Mouse (Mus musculus) megakaryocyte progenitor cell, adult 5-6 weeks (primary cell): ENCODE data around the gene Srrm3. TPM values are rescaled to one million over a fixed set of nuclear protein-coding genes. Genes with fewer than 3 reads are reported as not detected.

ENCODE experiments used
- ATAC-seq: replicated peaks from 2 replicates; pipeline ENCODE4 v1.8.0; 2016; ENCODE audit warnings: mild to moderate bottlenecking, moderate TSS enrichment, inconsistent platforms; ENCODE audit not compliant: poor library complexity
- total RNA-seq, 2 experiments: library from RNA; stranded (forward) in 1 of 2; stranded (reverse) in 1 of 2; fragments of 157-497, 149-512 nt in 1 of 2; fragments of 200-1000 nt in 1 of 2; gene quantifications; 2 replicates each; pipeline versions ENCODE4 v1.2.3 to v1.2.4; 2015 to 2017

Srrm3 gene
- total RNA-seq, 2 experiments from 2014 or later = not detected

DNA sequence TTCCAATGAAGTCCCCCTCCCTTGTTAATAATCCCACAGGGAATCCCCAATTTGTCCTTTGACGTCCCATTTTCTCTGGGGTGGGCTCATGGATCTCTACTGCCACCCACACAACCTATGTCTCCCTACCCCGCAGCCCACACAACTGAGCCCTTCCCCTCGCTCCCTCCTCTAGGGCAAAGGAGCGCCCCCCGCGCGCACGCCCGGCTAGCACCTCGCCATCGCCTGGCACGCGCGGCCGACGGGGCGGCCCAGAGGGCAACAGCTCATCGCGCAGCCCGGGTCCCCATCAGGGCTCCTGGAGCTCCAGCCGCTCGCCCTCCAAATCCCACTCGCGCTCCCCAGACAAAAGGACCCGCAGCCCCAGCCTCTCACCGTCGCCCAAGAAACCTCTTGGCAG lies 62.0 kb downstream of the Srrm3 start:
- no peak for ATAC-seq

DNA sequence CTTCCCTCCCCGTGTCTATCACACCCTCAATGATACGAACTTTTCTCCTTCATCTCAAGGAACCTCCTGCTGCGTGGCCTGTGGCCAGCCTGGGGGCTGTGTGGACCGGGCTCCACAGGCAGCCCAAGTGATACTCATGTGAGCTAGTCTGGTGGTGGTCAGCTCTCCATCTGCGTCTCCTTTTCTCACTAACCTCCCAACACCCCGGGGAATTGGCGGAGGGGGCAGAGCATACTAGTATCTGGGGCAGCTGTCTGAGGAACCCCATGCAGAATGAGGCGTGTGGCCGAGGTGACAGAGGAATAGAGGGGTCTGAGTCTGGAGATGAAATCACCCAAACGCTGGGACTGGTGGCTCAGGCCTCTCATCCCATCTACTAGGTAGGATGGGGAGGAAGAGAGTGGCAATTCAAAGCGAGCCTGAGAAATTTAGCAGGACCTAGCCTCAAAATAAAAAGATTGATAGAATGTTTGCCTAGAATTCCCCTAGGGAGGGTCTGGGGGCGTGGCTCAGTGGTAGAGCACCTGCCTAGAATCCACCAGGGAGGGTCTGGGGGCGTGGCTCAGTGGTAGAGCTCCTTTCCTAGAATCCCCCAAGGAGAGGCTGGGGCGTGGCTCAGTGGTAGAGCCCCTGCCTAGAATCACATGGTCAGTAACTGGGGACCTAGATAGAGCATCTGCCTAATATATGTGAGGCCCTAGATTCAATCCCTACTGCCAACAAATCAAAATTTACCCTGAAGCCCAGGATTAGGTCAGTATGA lies 63.2 kb downstream of the Srrm3 start:
- ATAC-seq = no peak

DNA sequence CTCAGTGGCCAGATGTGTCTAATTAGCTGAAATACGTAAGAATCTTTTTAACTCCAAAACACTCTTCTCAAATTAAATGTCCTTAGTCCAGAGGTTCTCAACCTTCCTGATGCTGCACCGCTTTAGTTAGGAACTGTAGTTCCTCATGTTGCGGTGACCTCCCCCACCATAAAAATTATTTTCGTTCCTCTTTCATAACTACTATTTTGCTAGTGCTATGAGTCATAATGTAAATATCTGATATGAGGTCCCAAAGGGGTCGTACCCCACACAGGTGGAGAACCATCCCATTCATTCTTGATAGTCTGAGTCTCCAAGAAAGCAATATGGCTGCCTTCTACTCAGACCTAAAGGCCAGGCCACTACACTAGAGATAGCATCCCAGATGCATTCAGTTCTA lies 63.8 kb downstream of the Srrm3 start:
- peak; percentile 20; the same call in 1 of the 2 replicates for ATAC-seq

DNA sequence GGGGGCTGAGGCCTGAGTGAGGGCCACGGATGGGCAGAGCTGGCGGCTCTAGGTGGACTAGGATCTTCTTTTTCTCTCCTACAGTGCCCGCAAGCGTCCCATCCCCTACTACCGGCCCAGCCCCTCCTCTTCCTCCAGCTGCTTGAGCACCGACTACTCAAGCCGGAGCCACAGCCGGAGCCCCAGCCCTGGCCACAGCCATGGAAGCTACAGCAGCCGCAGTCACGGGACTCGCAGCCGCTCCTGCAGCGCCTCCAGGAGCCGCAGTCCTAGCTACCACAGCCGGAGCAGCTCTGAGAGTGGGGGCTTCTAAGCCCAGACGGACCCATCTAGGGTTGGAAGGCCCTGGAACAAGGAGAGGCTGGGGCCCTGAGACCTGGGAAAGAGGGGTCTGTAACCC lies 66.3 kb downstream of the Srrm3 start:
- ATAC-seq = peak; percentile 30; the same call in 1 of the 2 replicates

DNA sequence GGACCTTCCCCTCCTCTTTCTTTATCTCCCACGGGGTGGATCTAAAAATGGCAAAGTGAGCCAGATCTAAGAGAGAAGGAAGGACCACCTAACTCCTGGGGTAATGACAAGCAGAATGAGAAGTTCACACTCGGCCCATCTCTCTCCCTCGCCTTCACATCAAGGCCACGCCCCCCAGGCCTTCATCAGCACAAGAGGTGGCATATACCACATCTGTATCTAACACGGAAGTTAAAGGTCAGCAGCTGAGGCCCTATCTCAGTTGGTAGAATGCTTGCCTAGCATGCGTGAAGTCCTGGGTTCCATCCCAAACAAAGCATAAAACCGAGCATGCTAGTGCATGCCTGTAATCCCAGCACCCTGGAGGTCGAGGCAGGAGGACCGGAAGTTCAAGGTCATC lies 67.1 kb downstream of the Srrm3 start:
- ATAC-seq = no peak

DNA sequence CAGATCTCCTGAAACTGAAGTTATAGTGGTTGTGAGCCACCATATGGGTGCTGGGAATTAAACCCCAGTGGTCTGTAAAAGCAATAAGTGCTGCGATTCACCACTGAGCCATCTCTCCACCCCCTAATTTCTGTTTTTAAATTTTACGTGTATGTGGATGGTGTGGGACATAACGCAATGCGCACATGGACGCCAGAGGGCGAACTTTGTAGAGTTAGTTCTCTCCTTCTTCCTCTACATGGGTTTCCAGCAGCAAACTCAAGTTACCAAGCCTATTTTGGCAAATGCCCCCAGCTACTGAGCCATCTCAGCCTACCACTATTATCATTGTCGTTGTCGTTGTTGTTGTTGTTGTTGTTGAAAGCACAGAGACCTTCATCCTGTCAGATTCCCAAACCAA lies 70.5 kb downstream of the Srrm3 start:
- ATAC-seq = peak; percentile 60

DNA sequence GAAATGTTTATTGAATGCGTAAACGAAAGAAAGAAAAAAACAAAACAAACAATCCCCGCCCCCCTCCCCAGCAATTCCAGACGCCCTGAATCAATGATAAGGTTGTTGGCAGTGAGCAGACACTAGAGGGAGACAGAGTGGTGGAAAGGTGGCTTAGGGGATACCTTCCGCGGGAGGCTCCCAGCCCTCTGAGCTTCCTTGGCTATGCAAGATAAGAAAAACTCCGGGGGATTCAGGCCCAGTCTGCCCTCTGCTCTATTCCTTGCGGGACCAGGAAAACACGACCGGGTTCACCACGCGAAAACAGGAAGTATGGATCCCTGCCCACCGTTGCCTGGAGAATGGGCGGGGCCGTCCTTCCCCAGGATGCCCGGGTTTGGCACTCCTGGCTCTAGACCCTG lies 71.1 kb downstream of the Srrm3 start:
- peak; percentile 73 for ATAC-seq

DNA sequence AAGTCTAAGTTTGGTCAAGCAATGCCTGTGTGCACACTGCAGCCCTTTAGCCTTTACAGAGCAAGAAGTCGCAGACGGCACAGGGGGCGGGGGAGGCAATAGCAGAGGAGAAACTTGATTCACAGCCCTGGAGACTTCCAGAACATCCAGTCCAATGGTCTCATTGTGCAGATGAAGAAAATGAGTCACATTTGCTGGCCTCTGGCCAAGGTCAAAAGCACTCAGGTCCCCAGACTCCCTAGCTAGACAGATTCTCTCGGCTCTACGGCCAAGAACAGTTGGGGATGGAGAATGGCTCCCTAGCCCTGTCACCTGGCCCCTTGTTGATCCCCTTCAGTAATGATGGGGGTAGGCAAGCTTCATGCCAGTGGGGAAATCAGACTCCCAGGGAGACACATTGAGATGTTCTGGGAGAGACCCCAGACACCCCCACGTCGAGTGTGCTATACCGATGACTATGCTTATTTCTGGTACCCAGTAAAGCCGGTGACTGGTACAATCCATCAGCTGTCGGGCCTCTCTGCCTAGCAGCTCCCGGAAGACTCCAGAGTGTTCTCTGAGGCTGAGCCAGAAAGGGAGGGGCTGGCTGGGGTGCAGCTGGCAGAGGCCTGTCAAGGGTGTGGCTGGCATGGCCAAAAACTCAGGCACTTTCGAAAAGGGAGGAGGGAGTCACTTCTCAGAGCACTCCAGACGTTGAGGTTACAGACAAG lies 72.9 kb downstream of the Srrm3 start:
- ATAC-seq = peak; percentile 93

DNA sequence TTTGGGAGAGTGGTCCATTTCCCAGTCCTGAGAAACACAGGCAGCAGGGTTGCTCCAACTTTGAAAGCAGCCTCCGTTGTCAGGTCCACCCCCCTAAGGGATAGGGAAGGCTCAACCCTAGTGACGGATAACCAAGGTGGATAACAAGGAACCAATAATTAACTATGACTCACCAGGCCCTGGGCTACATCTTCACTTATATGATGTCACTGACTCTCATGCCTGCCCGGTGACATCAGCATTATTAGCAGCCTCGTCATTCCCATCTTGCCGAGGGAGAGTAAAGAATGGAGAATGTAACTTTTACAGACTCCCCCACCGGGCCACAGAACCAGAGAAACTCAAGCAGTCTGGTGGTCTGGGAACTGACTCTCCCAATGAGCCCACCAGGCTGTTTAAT lies 78.0 kb downstream of the Srrm3 start:
- ATAC-seq = no peak

DNA sequence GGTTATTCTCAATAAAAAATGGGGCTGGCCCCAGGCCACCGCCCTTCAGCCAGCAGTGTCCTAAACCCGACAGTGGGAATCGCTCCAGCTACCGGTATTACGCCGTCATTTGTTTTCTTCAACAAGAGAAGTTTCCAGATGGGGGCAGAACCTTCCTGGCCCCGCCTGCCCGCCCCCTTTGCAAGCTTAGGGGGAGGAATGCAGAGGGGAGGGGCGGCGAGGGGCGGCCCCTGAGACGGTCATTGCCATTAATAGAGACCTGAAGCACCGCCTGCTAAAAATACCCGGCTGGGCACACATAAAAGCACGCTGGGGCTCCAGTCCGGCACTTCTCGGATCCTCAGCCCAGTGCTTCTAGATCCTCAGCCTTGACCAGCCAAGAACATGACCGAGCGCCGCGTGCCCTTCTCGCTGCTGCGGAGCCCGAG lies 81.0 kb downstream of the Srrm3 start, which contains the start of gene Hspb1:
Gene Hspb1, plus strand, starts transcription at position 245 of the 428 bp plus-strand sequence.
- peak; percentile 31 for ATAC-seq

DNA sequence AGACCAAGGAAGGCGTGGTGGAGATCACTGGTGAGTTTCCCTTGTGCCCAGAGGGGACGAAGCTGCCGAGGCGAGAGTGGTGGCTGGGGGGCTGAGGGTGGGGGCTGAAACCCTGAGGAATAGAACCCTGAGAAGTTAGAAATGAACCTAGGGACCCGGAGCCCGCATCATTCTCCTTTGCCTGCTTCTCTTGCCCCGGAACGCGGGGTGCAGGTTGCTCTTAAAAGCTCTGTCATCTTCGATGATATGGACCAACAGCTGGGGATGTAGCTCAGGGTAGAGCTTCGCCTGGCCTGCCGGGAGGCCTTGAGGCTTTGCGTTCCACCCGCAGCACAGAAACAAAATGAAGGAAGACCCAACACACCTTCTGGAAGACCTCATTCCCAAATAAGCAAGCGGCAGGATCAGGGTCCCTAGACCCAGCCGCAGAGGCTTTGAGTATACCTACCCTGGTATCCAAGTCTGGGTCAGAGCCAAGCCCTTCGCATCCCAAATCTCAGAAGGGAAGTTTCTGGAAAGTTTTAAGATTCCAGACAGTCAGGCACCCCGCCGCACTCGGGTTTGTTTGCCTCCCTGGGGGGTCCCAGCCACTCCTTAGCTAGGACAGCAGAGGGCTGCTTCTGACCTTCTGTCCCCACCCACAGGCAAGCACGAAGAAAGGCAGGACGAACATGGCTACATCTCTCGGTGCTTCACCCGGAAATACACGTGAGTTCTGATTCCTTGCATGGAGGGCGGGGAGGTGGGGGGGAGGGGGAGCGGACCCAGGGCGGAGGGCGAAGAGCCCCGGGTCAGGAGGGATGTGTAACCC lies 81.9 kb downstream of the Srrm3 start:
- ATAC-seq = no peak

DNA sequence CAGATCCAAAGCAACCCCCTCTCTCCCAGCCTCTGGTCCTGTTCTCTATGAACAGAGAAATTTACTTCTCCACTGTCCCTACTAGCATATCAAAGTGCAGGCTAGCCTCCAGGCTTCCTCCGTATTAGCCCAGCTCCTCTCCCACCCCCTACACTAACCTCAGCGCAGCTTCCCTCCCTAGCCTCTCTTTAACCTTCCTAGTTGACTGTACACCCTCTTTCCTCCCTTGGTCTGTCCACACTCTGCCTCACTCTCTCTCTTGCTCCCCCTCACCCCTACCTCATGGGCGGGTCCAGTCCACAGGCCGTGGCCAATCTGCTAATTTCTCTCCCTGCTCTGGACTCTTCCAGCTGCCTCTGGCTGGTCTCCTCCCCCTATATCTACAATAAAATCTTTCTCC lies 83.6 kb downstream of the Srrm3 start:
- no peak for ATAC-seq

DNA sequence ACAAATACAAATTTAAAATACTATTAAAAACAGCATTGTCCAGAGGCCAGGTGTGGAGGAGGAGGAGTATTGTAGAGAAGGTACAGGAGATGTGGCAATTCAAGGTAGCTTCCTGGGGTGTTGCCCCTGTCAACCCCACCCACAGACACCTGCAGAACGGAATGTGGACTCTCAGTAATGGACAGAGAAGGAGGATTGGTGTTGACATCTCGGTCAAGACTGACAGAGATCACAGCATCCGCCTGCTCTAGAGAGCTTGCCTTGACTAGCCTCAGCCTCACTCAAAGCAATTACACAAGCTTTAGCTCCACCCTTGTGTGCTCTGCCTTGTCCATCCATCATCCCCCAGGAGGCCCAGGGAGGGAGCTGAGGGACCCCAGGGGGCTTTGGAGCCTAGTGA lies 84.2 kb downstream of the Srrm3 start:
- ATAC-seq = no peak

DNA sequence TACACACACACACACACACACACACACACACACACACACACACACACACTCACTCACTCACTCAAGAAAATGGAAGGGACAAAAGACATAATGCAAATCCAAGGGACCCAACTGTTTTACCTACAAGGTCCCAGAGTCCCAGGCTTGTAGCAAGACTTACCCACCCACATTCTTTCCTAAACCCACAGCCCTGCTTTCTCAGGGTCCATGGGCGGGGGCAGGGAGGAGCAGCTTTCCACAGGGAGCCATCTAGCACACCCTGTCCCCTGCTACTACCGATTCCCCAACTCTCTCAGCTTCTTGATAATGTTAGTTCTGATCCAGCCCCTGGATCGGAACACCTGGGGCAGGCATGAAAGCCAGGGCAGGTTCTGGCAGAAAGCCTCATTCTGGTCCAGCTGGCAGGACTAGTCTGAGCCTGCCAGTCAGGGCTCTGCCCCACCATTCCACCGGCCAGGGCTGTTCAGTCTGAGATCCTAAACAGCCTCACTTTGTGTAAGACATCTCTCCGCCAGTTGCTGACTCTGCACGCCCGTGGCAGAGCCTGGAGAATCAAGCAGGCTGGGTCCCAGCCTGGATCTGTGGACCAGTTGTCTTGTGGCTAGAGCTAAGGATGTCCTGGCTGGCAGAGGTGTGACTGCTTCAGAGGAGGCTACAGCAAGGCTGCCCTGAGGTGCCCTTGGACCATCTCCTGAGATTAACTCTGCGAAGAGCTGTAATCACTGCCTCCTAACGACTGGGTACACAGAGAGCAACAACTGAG lies 86.1 kb downstream of the Srrm3 start:
- no peak for ATAC-seq

DNA sequence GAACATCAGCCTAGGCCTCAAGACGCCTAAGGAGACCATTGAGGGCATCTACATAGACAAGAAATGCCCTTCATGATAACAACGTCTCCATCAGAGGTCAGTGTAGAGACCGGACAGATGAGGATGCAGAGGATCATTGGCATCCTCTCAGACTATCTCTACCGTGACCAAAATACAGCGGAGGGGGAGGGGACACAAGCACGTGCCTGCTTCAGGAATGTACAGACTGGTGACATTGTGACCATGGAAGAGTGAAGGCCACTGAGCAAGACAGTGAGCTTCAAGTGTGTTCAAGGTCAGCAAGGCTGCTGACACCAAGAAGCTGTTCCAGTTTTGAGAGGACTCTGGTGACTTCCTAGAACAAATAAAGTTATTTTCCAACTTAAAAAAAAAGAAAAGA lies 88.3 kb downstream of the Srrm3 start:
- no peak for ATAC-seq

DNA sequence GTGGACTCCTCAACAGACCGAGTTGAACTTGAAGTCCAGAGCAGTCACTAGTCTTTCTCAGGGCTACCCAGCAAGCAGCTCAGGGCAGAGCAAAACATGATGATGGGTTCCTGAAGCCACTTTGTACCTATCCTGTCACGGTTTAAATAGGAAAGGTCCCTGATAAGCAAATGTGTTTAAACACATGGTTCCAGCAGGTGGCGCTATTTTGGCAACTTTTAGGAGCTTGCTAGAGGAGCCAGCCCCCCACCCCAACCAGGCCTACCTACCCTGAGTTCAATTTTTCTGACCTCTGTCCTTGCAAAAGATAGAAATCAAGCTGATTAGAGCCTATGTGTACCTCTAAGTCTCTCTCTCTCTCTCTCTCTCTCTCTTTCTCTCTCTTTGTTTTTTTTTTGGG lies 91.3 kb downstream of the Srrm3 start:
- ATAC-seq = peak; percentile 61

DNA sequence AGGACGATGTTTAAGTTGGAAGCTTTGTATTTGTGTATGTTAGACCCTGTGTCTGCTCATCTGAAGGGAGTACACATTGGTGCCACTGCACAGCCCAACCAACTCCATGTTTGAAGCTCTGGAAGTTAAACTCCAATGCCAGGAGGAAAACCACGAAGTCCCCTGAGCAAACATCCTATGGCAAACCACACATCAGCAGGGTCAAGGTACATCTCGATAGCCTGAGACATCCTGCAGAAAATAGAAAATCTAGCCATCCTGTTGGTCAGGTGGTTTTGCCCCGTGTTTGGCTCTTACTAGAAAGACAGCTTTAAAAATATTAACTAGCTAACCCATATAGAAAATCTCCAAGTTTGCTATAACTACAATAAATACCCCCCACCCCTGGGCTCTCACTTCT lies 92.3 kb downstream of the Srrm3 start:
- no peak for ATAC-seq

DNA sequence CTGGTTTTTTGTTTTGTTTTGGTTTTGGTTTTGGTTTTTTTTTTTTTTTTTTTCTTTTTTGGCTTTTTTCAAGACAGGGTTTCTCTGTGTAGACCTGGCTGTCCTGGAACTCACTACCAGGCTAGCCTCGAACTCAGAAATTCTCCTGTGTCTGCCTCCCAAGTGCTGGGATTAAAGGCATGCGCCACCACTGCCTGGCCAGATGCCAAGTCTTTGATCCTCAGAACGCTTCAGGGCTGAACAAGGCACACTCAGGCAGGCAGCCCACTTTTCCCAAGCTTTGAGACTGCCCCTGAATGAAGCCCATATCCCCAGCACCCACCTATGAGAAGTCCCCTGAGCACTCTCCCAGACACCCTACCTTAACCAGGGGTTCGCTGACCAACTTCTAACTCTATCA lies 93.1 kb downstream of the Srrm3 start:
- ATAC-seq = no peak

DNA sequence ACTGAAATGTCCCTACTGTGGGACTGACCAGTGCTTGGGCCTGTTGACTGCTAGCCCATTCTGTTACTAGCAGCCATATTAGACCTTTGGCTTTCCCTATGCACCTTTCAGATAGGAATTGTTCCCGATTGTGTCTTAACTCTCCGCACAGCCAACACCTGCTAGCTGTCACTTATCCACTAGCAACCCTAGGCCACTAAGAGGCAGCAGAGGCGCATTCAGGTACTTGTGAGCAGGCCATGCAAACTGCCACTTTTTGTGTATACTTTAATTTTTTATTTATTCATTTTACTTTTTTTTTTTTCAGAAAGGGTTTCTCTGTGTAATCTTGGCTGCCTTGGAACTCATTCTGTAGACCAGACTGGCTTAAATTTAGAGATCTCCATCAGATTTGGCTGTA lies 94.0 kb downstream of the Srrm3 start:
- ATAC-seq = no peak

DNA sequence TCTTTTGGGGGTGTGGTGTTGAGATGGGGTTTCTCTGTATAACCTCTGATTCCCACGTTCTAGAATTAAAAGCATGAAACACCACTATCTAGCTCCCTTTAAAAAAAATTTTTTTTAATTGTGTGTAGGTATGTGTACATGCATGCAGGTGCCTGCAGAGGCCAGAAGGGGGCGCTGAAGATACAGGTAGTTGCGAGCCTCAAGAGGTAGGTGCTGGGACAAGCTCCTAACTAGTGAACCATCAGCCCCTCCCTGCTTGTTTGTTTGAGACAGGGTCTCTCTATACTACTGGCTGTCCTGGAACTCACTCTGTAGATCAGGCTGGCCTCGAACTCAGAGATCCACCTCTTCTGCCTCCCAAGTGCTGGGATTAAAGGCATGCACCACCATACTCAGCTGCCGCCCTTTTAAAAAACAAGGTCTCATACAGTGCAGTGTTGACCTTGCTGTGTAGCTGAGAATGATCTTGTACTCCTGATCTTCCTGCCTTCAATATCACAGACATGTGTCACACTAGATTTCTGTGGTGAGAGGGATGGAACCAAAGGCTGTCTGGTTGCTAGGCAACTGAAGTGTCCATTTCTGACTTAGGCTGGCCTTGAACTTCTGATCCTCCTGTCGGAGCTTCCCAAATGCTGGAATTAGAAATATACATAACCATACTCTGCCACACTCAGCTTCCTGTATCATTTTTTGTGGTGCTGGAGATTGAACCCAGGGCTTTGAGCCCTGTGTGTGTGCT lies 94.8 kb downstream of the Srrm3 start:
- no peak for ATAC-seq
